Mouse (Mus musculus): ENCODE data around the gene Cdh3. TPM values are rescaled to one million over a fixed set of nuclear protein-coding genes. Genes with fewer than 3 reads are reported as not detected.

Gene Cdh3
- total and polyA plus RNA-seq, 3 experiments: not detected

GRCm38 (mm10) chr8:106474001-106474400 is 36.7 kb upstream of the Cdh3 start:
- TF ChIP-seq ELF1 (IDR thresholded peaks at IDR 0.05; ENCODE audit: low read depth, low read length) (no peak), USF2 (IDR thresholded peaks at IDR 0.05; ENCODE audit: borderline replicate concordance in 1 of 2, insufficient read depth in 1 of 2, low read depth in 1 of 2, low read length in 2 of 2) (no peak), CTCF (IDR thresholded peaks at IDR 0.05 in 2 of 3, conservative IDR thresholded peaks at IDR 0.05 in 1 of 3; ENCODE audit: control insufficient read depth in 1 of 3, insufficient read depth in 1 of 3, low read depth in 2 of 3, low read length in 3 of 3, poor library complexity in 1 of 3, severe bottlenecking in 1 of 3) (no peak), GATA1 (IDR thresholded peaks at IDR 0.05; ENCODE audit: low read depth, low read length) (no peak), MAZ (IDR thresholded peaks at IDR 0.05; ENCODE audit: low read depth, low read length) (no peak), E2F4 (IDR thresholded peaks at IDR 0.05; ENCODE audit: borderline replicate concordance, low read depth, low read length) (no peak), CHD2 (IDR thresholded peaks at IDR 0.05; ENCODE audit: low read length) (no peak), MYB (IDR thresholded peaks at IDR 0.05; ENCODE audit: low read depth, low read length) (no peak), MEF2A (IDR thresholded peaks at IDR 0.05; ENCODE audit: extremely low read depth, insufficient replicate concordance, low read depth, low read length, poor library complexity, severe bottlenecking) (no peak), TBP (IDR thresholded peaks at IDR 0.05; ENCODE audit: low read depth, low read length) (no peak), MXI1 (IDR thresholded peaks at IDR 0.05; ENCODE audit: low read depth, low read length) (no peak)
- no peak for DNase-seq (ENCODE audit: low read depth, low spot score)

GRCm38 (mm10) chr8:106500018-106500685 is 10.5 kb upstream of the Cdh3 start, which contains the start of gene 6030452D12Rik:
6030452D12Rik (plus strand) TSS chr8:106500522.
- H3K36me3 ChIP-seq (ENCODE audit: control insufficient read depth in 1 of 2, insufficient read depth in 2 of 2, low read length in 2 of 2): no peaks in the 10 kb centered on the region
- H3K79me2 ChIP-seq (ENCODE audit: control insufficient read depth, insufficient read depth, low read length, poor library complexity): no peaks in the 10 kb centered on the region
- no peaks in the 10 kb centered on the region for H3K4me1 ChIP-seq (ENCODE audit: control insufficient read depth in 1 of 2, insufficient read depth in 2 of 2, low read length in 2 of 2)
- H3K4me3 ChIP-seq (ENCODE audit: control insufficient read depth in 1 of 2, insufficient read depth in 1 of 2, low read depth in 2 of 2, low read length in 2 of 2): no peak within 1 kb of the TSS
- H3K9me3 ChIP-seq (replicated peaks; ENCODE audit: insufficient read depth, low read length): no peaks in the 10 kb centered on the region
- H3K9ac ChIP-seq (ENCODE audit: control insufficient read depth, low read depth, low read length, poor library complexity, severe bottlenecking): no peak within 1 kb of the TSS
- no peak for DNase-seq (ENCODE audit: low read depth, low spot score)
- H3K27ac ChIP-seq (ENCODE audit: control insufficient read depth, low read depth, low read length): no peak within 1 kb of the TSS
- TF ChIP-seq SMC3 (IDR thresholded peaks at IDR 0.05; ENCODE audit: low read depth, low read length): no peak
- H3K27me3 ChIP-seq (ENCODE audit: control insufficient read depth in 1 of 2, insufficient read depth in 2 of 2, low read length in 2 of 2): no peaks in the 10 kb centered on the region

More at GRCm38 (mm10) chr8:106474001-106474400, 36.7 kb upstream of the Cdh3 start:
- H3K27me3 ChIP-seq (ENCODE audit: control insufficient read depth in 1 of 2, insufficient read depth in 2 of 2, low read length in 2 of 2): peaks cover 0 to 7% of the 10 kb centered on the region in 2 experiments; a peak in 3 of 4 replicates
- no peak overlapping the region for H3K4me3 ChIP-seq (ENCODE audit: control insufficient read depth in 1 of 2, insufficient read depth in 1 of 2, low read depth in 2 of 2, low read length in 2 of 2)
- no peak overlapping the region for H3K9ac ChIP-seq (ENCODE audit: control insufficient read depth, low read depth, low read length, poor library complexity, severe bottlenecking)
- no peaks in the 10 kb centered on the region for H3K4me1 ChIP-seq (ENCODE audit: control insufficient read depth in 1 of 2, insufficient read depth in 2 of 2, low read length in 2 of 2)
- H3K36me3 ChIP-seq (ENCODE audit: control insufficient read depth in 1 of 2, insufficient read depth in 2 of 2, low read length in 2 of 2): no peaks in the 10 kb centered on the region
- H3K79me2 ChIP-seq (ENCODE audit: control insufficient read depth, insufficient read depth, low read length, poor library complexity): no peaks in the 10 kb centered on the region
- no peaks in the 10 kb centered on the region for H3K9me3 ChIP-seq (replicated peaks; ENCODE audit: insufficient read depth, low read length)
- H3K27ac ChIP-seq (ENCODE audit: control insufficient read depth, low read depth, low read length): no peak overlapping the region

- no peak overlapping the region for H3K4me3 ChIP-seq (ENCODE audit: control insufficient read depth in 1 of 2, insufficient read depth in 1 of 2, low read depth in 2 of 2, low read length in 2 of 2)
- DNase-seq (ENCODE audit: low read depth, low spot score): no peak
- no peaks in the 10 kb centered on the region for H3K36me3 ChIP-seq (ENCODE audit: control insufficient read depth in 1 of 2, insufficient read depth in 2 of 2, low read length in 2 of 2)
- no peak overlapping the region for H3K9ac ChIP-seq (ENCODE audit: control insufficient read depth, low read depth, low read length, poor library complexity, severe bottlenecking)
- H3K9me3 ChIP-seq (replicated peaks; ENCODE audit: insufficient read depth, low read length): no peaks in the 10 kb centered on the region
- no peak overlapping the region for H3K27ac ChIP-seq (ENCODE audit: control insufficient read depth, low read depth, low read length)
- no peaks in the 10 kb centered on the region for H3K4me1 ChIP-seq (ENCODE audit: control insufficient read depth in 1 of 2, insufficient read depth in 2 of 2, low read length in 2 of 2)
- H3K27me3 ChIP-seq (ENCODE audit: control insufficient read depth in 1 of 2, insufficient read depth in 2 of 2, low read length in 2 of 2): no peaks in the 10 kb centered on the region
- H3K79me2 ChIP-seq (ENCODE audit: control insufficient read depth, insufficient read depth, low read length, poor library complexity): no peaks in the 10 kb centered on the region
- TF ChIP-seq EP300 (IDR thresholded peaks at IDR 0.05; ENCODE audit: low read depth in 1 of 2, low read length in 2 of 2) (no peak), POLR2AphosphoS5 (IDR thresholded peaks at IDR 0.05; ENCODE audit: borderline replicate concordance, low read depth, low read length) (no peak), MAX (IDR thresholded peaks at IDR 0.05; ENCODE audit: low read length) (no peak), USF1 (IDR thresholded peaks at IDR 0.05; ENCODE audit: low read depth, low read length) (no peak), GABPA (IDR thresholded peaks at IDR 0.05; ENCODE audit: low read depth, low read length) (no peak), TBP (IDR thresholded peaks at IDR 0.05; ENCODE audit: low read depth, low read length) (no peak)
Measured at GRCm38 (mm10) chr8:106504241-106504640, 6.5 kb upstream of the Cdh3 start.

Data from MEL (cell line).